Mouse (Mus musculus) left cerebral cortex, postnatal 25 days (tissue): ENCODE results near the gene Lrrc55. TPM values are rescaled to one million over a fixed set of nuclear protein-coding genes. Genes with fewer than 3 reads are reported as not detected.

Experiments
- DNase-seq, 2 experiments: peaks; one replicate each; pipeline ENCODE4 v3.0.0; 2022; ENCODE audit warnings: low spot score in 2 of 2, mixed read lengths in 1 of 2
- intact Hi-C: fragments of 180-260 bp; cut with DNase I; formaldehyde crosslinking; loops from one replicate; pipeline ENCODE4 v1.15.1; 2025
- total RNA-seq, 2 experiments: library from RNA; stranded (reverse); gene quantifications; 2 replicates each; pipeline ENCODE4 v1.2.3; 2021

Lrrc55 gene
- total RNA-seq, 2 experiments from 2014 or later = 29.3 to 34.9 TPM

DNA sequence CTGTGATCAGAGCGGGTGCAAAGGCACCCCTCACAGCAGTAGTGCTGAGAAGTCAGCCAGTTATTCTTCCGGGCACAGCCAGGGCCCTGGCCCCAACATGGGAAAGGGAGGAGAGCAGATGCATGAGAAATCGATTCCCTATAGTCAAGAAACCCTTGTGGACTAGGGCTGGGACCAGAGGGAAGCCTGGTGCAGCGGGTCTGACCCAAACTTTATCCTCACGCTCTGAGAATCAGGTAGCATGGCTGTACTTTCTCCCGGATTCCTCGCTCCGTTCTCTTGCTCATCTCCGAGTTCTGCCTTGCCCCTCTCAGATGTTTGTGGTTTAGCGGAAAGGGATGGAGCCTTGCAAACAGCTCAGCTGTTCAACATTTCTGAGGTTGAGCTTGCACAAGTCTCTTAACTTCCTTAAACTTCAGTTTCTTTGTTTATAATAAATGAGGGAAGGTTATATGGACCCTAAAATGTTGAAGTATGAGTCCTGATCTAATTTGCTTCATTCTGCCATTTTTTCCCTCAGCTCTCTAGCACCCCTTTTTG is 59.3 kb downstream of the Lrrc55 start:
- intact Hi-C loops = no loop called here
- DNase-seq = no peak

DNA sequence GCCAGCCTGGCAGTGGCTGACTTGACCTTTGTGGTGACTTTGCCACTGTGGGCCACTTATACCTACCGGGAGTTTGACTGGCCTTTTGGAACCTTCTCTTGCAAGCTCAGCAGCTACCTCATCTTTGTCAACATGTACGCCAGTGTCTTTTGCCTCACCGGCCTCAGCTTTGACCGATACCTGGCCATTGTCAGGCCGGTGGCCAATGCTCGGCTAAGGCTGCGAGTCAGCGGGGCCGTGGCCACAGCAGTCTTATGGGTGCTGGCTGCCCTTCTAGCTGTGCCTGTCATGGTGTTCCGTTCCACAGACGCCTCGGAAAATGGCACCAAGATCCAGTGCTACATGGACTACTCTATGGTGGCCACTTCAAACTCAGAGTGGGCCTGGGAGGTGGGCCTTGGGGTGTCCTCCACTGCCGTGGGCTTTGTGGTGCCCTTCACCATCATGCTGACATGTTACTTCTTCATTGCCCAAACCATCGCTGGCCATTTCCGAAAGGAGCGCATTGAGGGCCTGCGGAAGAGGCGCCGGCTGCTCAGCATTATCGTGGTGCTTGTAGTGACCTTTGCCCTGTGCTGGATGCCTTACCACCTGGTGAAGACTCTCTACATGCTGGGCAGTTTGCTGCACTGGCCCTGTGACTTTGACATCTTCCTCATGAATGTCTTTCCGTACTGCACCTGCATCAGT is 60.0 kb downstream of the Lrrc55 start:
- DNase-seq = no peak
- intact Hi-C loops = no loop called here

- DNase-seq = no peak
- intact Hi-C loops = no loop called here
These were observed 60.9 kb downstream of the Lrrc55 start, which contains the start of gene Aplnr for GRCm38 (mm10) chr2:85136089-85136488. TSS of gene Aplnr (plus strand) at chr2:85136225.

GRCm38 (mm10) chr2:85135099-85135498 is 61.9 kb downstream of the Lrrc55 start:
- intact Hi-C loops = no loop called here
- DNase-seq = no peak

GRCm38 (mm10) chr2:85132204-85132603 is 64.8 kb downstream of the Lrrc55 start:
- intact Hi-C loops = no loop called here
- no peak for DNase-seq

DNA sequence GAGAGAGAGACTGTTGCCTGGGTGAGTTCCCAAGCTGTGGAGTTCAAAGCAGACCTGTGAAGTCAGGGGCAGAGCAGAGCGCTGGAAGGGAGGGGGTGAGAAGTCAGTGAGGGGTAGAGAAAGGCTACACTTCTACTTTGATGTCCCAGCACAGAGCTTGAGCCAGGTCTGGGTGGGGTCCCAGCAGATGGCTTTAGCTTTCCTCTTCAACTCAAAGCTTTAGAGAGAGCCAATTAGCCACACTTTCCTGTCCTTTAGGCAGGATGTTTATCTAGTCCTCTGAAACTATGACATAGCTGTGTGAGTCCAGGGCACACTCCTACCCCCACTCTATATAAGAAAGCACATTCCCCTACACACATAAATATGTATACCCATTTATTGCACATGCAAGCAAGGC is 65.3 kb downstream of the Lrrc55 start:
- no peak for DNase-seq
- intact Hi-C loops = no loop called here

DNA sequence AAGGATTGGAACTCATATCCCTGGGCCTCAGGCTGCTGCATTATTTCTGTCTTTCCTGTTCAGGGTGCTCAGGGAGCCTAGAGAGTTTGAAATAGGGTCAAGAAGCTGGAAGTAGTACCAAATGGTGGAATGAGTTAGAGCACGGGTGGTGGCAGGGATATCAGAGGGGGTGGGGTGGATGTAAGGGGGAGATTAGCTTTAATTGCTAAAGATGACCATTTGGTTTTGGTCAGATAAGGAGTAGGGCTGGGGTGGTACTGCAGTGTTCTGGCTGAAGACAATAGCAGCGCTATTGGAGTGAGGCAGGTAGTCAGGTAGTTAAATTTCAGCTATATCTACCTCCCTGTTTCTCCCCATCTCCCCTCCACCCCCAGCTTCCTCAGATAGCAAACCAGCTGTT is 65.8 kb downstream of the Lrrc55 start:
- no peak for DNase-seq
- intact Hi-C loops = no loop called here

DNA sequence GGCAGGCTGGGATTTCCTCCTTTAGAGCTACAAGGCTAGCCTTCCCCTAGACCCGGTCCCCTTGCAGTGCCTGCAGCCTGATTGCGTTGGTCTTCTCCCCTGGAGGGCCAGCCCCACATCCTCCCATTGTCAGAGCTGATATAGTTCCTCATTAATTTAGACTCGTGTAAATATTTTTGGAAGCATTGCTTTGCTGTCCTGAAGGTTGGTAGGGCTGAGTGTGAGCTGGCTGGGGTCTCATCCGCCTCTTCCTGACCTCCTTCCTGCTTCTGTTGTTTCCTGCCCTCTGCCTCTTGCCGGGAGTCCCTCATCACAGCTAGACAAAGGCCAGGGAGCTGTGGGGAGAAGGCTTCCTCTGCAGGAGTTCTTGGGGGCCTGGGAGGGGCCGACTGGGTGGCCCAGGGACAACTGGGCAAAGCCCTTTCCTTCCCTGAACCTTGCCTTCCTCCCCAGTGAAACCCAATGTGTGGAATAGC is 67.5 kb downstream of the Lrrc55 start:
- no peak for DNase-seq
- intact Hi-C loops = no loop called here

DNA sequence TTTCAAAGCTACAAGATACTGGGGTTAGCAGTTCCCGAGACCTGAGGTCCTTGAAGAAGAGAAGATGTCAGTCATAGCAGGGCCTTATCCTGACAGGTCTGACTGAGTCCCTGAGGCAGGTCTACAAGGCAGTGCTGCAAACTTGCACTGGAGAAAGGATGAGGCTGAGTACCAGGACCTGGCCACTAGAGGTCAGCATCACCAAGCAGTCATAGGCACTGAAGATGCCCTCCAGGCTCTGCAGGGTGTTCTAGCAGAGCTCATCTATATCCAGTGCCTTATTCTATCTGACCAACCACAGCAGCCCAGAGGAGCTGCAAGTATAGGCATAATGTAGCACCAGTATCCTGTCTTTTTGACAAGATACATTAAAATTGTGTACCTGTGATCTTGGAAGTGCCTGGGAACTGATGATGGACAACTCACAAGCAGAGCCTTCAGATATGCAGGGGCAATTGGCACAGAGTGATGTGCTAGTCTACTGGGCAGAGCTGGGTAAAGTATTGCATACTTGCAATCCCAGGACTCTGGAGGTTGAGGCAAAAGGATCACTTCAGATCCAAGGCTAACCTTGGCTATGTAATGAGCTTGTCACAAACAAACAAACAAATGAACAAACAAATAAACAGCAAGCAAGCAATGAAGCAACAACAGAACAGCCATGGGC is 73.0 kb downstream of the Lrrc55 start:
- DNase-seq = peak; percentile 84 to 90
- intact Hi-C loops = loop anchor here (1.0 to 5.0 kb wide), 4 partner anchors 122 to 1341 kb away; no protein-coding TSS in a partner anchor

GRCm38 (mm10) chr2:85123187-85123868 is 73.7 kb downstream of the Lrrc55 start:
- intact Hi-C loops = loop anchor here (1.0 to 5.0 kb wide), 3 partner anchors 438 to 1341 kb away; no protein-coding TSS in a partner anchor
- DNase-seq = peak; percentile 56 to 76

Other genes with a start within 250 kb of the Lrrc55 start
- not detected for gene Prg2, start 216.7 kb downstream of the Lrrc55 start, total RNA-seq
- gene Prg3, start 209.0 kb downstream of the Lrrc55 start, total RNA-seq = not detected
- gene Ssrp1, start 160.0 kb downstream of the Lrrc55 start, total RNA-seq = 10 to 100 TPM; 93.4 to 99.9 TPM
- 1 to 10 TPM; 2.2 to 2.3 TPM for gene P2rx3, start 159.7 kb downstream of the Lrrc55 start, total RNA-seq
- gene Tnks1bp1, start 149.2 kb downstream of the Lrrc55 start, total RNA-seq = 100 to 1,000 TPM; 112 to 123 TPM
- gene Aplnr, start 61.0 kb downstream of the Lrrc55 start, total RNA-seq = 1 to 10 TPM; 1.9 to 2.0 TPM
- not detected for gene Olfr987, start 142.1 kb upstream of the Lrrc55 start, total RNA-seq
- not detected for gene Olfr988, start 166.0 kb upstream of the Lrrc55 start, total RNA-seq
- not detected for gene Olfr992, start 212.3 kb upstream of the Lrrc55 start, total RNA-seq
- gene Olfr993, start 217.7 kb upstream of the Lrrc55 start, total RNA-seq = not detected
- gene Olfr994, start 239.3 kb upstream of the Lrrc55 start, total RNA-seq = not detected
- gene Olfr995, start 246.4 kb upstream of the Lrrc55 start, total RNA-seq = not detected